Mouse (Mus musculus): ENCODE measurements around the gene Btbd35f18.
"Not testable (repeated sequence)": the region's sequence is repeated elsewhere in the genome, so short reads cannot be mapped to it uniquely, and the experiment has no call there.

The Btbd35f18 gene

GRCm38 (mm10) chrX:3699933-3700332 lies at the start of gene Btbd35f18:
Gene Btbd35f18, plus strand, starts transcription at chrX:3700233.
- not testable (repeated sequence) for DNase-seq
